Mouse (Mus musculus) kidney, postnatal 36 days (tissue): ENCODE measurements around the gene Tomm20.

ENCODE experiments used
- DNase-seq, 2 experiments: peaks; one replicate each; pipeline ENCODE4 v3.0.0; 2021 to 2022; ENCODE audit warnings: mixed read lengths in 2 of 2

Gene Tomm20

DNA sequence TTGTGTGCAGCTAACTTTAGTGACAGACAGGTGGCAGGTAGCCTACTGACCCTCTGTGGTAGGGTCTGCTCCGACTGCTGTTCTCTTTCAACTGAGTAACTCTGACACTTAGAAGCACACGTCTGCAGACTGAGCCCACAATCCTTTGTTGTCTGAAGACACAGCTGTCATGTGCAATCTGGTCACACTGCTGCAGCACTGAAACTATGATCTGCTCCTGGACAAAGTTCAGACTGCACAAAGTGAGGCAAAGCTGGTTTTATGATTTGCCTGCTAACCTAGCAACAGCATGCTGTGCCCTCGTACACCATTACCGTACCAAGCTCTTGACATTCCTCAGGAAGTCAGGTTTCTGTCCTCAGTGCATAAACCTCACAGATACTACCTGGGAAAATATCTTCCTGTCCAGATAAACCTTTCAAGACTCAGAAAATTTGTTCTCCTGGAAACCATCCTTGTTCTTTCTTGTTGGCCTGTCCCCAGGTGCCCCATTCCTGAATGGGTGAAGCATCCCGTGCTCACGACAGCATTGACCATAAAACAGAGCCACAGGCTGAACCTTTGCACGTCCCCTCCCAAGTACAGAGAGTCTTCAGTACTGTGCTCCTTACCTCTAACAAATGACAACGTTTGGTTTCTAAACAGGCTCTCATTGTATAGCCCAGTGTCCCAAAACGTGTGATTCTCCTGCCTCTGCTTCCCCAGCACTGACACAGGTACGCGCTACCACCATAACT lies 6.4 kb upstream of the Tomm20 start:
- no peak for DNase-seq

DNA sequence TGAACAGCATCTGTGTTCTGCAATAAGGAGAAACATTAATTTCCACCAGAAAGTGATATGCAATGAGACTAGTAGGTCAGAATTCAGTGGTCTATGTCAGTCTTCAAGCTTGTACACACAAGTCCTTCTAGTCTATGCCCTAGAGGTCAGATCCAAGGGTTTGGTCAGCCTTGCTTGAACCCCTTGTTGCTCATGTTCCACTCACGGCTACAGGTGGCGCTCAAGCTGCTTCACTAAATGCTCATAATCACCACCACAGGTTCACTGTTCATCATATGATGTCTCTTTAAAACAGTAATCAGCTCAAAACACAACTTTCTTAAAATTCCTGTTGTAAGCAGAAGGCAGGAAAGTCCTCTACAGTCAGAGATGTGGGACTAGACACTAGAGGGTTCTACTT lies 3.9 kb upstream of the Tomm20 start:
- peak in 1 of 2 experiments; percentile 49 for DNase-seq

DNA sequence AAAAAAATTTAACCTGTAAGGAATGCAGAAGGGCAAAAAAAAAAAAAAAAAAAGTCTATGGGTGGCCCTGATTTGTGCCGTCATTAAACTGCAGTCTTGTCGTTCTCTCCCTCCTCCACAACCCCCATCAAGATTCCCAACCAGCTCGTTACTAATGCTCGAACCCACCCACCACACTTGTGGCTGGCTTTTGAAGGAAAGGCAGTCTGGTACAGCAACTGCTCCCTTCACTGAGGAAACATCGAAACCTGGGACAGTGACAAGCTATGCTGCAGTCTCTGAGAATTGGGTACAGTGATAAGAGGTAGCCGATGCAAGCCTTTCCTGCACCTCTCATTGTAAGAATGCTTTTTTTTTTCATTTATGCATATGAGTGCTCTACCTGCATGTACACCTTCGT lies 800 bp upstream of the Tomm20 start:
- DNase-seq: no peak

DNA sequence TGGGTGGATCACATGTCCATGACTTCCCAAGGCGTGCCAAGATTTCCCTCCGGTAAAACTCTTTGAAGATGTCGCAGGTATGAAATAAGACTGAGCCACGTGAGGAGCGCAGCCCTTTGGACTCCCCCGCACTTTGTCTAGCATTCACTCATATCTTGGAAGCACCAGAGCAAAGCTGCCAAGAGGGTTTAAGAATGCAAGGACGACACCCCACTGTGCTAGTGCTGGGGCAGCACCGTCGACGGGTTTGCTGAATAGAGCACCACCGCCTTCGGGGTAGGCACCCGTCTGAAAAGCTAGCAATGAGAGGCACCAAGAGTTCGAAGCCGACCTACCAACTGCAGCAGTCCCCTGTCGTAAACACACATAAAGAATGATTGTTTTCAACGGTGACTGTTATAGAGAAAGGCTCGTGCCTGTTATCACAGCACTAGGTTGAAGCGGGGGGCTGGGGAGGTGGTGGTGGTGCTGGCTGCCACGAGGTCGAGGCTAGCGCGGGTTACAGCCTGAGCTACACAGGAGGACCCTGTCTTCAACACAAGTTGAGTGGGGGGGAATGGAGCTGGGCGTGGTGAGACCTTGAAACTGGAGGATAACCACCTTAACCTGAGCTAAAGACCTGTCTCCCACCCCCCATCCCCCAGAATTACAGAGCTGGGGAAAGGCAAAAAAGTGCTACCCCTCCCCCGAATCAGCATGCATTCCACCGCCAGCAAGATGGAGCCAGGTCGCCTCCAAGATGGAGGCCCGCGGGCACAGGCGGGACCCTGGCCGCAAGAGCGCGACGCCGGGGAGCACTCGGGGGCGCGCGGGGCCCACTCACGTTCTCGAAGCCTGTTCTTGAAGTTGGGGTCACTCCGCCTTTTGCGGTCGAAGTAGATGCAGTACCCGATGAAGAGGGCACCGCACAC lies 608 bp downstream of the Tomm20 start:
- peak; percentile 79 to 89 for DNase-seq

DNA sequence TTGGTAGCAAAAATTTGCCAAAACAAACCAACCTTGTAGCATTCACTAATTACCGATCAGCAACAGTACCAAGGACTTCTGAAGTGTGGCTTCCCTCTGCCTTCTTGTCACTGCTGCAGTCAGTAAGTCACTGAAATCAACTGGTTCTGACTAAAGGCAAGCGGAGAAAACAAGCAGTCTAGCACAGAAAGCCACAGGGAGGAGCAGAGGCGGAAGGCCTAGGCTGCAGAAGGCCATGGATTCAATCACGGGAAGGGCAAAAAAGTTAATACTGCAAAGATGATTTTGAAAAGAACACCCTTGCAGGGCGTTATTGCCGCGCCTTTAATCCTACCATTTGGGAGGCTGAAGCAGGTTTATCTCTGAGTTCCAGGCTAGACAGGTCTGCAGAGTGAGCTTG lies 2.1 kb downstream of the Tomm20 start:
- no peak for DNase-seq

DNA sequence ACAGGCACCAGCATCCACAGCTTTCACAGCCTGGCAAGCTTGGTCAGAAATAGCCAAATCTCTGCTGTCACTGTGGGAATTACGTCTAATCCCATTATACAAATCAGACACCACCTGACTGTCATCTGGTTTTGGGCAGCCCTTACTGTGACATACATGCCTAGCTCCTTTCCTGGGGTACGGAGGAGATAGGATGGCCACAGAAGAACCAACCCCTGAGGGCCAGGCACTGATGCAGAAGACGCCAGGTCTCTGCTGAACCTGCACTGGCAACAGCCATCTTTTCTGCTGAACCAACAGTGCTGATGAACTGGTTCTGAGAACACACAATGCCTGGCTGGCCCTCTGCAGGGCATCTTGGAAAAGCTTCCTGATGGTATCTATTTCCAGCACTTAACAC lies 8.3 kb downstream of the Tomm20 start:
- no peak for DNase-seq

DNA sequence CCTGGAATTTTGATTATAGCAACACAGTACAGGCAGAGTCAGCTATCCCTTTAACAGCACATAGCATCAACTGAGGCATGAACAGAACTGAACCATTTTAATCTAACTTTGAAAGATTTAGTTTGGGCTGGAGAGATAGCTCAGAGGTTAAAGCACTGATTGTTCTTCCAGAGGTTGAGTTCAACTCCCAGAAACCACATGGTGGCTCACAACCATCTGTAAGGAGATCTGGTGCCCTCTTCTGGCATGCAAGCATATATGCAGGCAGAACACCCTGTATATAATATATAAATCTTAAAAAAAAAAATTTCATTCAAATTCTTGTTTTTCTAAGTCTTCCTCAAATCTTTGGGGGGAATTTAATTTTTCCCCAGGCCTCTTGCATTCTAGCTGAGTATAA lies 9.7 kb downstream of the Tomm20 start:
- no peak for DNase-seq

DNA sequence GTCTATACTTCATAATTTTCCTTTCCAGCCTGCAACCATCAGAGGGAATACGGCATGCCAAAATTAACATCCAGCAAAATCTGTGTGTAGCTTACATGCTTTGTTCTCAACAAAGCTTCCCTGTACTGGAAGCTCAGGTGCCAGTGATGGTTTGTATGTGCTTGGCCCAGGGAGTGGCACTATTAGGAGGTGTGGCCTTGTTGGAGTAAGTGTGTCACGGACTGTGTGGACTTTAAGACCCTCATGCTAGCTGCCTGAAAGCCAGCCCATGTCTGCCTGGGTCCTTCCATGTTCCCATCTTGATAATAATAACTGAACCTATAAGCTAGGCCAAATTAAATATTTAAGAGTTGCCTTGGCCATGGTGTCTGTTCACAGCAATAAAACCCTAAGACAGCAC lies 10.3 kb downstream of the Tomm20 start:
- DNase-seq: no peak

DNA sequence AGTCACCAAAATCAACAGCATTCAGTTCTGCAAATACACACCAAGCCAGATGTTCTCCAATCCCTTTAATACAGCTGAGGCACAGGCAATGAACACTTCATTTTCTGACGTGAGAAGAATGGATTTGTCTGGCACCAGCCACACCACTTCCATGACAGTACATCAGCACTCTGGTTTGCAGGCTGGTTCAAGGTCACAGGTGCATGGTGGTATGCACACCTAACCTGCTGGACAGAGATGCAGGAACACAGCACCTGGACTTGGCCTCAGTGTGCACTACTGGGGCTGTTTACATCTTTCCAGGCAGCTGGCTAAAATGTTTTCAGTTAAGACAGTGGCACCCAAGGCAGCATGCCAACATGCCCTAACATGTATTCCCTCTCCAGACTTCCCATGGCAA lies 13.0 kb downstream of the Tomm20 start:
- no peak for DNase-seq

DNA sequence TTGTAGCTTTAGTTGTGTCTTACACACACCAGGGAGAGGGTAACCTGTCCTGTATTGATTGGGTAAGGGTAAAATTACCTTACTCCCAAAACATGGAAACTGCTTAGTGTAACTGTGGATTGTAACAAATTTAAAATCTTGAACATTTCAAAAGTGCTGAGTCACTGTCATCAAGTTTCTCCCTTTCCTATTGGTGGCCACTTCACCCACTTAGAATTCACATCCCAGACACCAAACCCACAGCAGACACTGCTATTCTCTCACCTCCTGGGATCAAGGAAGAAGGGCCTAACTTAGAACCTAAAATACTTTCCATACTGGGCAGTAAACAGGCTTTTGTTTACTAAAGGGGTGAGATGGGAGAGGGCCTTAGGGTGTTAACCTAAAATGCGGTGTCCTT lies 13.4 kb downstream of the Tomm20 start:
- DNase-seq: no peak

DNA sequence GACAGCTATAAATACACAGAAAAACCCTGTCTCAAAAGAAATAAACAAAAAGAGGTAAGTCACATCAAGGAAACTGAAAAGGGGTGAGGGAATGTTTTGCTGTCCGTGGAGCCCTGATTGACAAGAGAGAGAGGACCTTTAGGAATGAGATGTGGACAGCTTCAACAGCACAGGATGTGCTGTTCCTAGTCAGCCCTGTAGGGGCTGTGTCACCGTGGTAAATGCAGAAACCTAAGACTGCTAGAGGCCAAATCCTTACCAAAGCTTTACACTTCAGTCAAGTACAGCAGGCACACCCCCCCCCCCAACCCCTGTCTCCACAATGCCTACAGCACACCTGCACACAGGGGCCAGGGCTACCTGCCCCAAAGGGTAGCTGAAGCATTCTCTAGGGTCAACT lies 13.9 kb downstream of the Tomm20 start:
- no peak for DNase-seq

DNA sequence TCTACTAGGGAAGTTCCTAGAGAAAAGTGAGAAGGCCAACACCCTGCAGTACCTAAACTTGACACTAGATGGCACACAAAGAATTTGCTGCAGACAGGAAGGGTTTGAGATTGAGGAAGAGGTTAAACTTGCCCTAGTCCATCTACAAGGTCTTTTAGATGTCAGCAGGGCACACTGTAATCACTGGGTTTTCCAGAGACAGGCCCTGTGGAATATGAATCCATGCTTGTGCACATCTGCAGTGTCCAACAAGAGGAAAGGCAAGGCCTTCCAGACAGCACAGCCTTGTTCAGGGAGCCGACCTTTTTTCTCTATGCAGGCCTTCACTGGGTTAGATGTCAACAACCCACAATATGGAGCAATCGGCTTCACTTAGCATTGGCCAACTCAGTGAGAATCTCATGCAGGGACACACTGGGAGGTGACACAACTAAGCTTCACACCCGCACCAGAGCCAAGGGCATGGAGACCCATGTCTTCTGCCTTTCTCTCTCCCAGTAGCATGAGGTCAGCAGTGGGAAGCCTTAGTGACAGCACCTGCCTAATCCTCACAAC lies 16.0 kb downstream of the Tomm20 start:
- peak; percentile 71 to 79 for DNase-seq

DNA sequence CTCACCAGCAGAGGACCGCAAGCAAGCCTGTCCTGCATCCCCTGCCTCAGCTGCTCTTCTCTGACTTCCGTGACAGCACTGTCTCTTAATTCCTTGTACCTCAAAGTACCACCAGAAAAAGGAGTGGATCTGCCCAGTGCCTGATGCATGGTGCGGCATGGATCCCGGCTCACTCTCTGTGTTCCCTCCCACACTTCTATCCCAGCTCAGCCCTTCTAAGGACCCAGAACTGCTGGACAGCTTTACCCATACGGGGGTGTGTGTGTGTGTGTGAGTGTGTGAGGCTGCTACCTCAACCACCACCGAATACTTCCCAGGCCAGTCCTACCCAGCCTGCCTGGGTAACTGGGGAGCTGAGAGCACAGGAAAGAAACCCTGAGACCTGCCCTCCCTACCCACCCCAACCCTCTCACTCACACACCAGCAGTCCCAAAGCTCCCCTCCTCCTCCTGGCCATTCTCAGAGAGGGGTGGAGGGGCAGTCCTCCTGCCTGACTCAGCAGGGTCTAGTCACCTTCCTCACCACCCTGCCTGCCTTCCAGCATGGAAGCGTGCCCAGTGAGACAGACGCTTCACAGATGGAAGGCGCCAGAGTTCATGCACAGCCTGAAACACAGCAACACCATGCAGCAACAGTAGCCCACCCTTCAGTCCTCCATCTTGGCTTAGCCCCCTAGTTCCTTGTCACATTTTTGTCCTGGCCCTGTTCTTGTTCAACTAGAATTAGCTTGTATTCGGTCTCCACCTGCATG lies 16.7 kb downstream of the Tomm20 start:
- peak; percentile 48 to 60 for DNase-seq

DNA sequence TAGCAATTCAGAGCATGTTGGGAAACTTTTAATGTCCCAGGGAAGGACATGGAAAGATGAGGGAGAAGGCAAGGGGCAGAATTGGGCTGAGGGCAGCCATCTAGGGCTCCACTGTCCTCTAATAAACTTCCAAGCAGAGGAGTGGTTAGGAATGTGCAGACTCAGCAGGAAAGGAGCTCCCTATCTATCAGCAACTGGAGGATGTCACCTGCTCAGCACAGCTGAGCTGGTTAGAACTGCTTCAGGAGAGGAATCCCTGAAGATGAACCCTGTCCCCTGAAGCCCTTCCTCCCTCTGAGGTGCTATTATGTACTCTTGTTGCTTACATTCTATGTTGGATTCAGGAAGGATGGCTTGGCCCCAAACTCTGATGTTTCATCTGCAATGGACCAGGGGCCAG lies 17.6 kb downstream of the Tomm20 start:
- DNase-seq: peak in 1 of 2 experiments; percentile 73

DNA sequence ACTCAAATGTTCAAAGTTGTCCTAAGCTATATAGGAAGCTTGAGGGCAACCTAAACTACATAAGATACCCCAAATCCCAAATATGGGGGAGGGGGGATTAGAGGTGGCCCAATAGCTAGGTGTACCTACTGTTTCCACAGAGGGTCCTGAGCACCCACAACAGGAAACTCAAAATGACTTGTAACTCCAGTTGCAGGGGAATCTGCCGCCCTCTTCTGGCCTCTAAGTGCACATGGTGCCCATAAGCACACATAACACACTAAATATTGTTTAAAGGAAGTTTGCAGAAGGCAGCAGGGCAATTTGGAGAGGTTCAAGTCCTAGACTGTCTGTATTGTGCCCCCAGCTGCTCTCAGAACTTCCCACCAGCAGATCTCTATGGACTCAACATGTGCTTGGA lies 18.6 kb downstream of the Tomm20 start:
- no peak for DNase-seq

DNA sequence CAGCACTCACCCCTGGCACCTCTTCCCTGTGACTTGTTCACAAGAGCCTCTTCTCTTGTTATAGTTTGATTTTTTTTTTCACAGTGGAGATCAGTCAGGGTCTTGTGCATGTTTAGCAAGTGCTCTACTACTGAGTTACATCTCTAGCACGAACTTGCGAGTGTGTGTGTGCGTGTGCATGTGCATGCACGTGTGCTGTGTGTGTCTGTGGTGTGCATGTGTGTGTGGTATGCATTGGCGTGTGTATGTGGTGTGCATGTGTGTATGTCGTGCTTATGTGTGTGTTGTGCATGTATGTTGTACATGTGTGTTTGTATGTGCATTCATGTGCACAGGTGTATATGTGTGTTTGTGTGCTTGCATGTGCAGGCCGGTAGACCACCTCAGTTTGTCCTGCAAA lies 22.7 kb downstream of the Tomm20 start:
- DNase-seq: no peak

DNA sequence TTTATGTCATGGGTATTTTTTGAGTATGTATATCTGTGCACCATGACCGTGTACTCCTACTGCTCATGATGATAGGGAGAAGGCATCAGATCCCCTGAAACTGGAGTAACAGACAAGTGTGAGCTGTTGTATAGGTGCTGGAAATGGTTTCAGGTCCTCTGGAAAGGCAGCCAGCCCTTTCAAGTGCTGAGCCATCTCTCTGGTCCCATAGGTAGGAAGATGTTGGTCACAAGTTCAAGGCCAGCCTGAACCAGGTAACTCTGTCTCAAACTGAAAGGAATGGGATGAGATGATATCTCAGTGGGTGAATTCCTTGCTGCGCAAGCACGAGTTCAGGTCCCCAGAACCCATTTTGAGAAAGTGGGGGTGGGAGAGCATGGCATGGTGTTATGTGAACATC lies 24.2 kb downstream of the Tomm20 start:
- no peak for DNase-seq

DNA sequence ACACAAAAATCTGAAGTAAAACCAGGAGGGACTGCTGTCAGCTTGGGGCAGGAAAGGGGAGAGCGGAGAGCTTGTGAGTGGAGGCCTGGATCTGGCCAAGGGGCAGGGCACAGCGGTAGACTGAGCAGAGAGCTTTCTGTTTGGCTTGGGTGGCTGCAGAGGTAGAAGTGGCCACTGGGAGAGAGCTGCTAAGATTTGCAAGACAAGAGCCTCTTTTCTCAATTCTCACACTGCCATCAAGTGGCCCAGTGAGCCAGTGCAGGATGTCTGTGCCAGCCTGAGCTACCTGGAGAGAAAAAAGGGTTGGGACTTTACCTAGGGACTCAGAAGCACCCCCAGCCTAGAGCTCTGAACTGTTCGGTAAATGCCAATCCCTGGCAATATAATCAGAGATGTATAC lies 24.8 kb downstream of the Tomm20 start:
- DNase-seq: peak; percentile 88 to 90

DNA sequence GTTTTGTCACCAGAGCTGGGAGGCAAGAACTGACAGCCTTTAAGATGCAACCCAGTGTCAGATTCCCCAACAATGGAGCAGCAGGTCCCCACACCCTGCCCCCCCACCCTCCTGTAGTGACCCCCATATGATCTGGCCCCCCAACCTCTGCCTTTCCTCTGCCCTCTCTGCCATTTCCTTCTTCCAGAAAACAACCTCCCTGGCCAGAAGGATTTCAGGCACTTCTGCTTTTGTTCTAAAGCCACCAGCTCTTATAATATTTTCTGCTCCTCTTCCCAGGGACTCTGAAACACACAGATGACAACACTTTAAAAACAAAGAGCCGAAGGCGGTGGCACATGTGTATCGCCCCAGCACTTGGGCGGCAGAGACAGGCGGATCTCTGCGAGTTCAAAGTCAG lies 25.3 kb downstream of the Tomm20 start:
- DNase-seq: no peak

DNA sequence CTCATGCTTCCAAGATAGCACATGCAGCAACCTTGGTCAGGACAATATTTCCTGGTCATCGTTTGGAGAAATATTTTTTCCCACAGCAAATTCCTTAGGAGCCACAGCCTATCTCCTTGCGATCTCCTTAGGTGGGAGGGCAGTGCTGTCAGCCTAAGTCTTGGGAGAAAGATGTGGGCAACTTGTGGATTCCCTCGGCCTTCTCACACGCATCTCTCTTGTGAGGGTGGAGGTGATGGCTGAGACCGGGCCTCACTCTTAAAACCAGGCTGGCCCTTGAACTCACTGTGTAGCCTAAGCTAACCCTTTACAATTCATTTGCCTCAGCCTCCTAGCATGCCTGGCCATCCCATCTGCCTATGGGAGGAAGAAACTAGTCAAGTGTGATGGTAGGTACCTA lies 25.9 kb downstream of the Tomm20 start:
- no peak for DNase-seq

DNA sequence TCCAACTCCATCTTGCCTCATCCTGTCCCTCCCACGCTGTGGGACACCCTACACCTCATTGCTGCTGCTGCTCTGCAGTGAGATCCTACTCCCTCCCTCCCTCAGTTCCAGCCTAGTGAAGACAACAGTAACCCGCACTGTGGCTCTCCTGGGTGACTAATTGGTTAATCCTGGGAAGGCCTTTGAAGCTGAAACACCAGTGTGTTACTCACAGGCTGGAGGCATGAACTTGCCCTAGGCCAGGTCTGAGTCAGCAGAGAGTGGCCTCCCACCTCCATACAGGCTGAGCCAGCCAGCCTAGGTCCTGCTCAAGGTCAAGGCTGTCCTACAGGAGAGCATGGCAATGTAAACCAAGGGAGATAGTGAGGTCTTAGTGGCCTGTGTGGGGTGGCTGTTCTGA lies 26.4 kb downstream of the Tomm20 start:
- DNase-seq: peak; percentile 46 to 51

DNA sequence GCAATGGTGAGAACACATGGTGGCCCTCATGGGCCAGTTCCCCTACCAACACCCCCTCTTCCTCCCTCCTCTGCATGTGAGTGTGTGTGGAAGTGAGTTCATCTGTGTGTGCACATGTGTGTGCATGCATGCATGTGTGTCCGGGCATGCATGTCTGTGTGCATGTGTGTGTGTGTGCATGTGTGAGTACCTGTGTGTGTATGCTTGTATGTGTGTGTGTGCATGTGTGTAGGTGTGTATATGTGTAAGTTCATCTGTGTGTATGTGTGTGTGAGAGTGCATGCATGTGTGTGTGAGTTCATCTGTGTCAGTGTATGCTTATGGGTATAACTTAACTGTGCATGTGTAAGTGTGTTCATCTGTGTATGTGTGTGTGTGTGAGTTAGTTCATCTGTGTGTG lies 27.3 kb downstream of the Tomm20 start:
- DNase-seq: no peak
